Mouse (Mus musculus) heart, embryonic 13.5 days (tissue): ENCODE measurements around the gene Cfap97. TPM values are rescaled to one million over a fixed set of nuclear protein-coding genes. Genes with fewer than 3 reads are reported as not detected.
A peak's percentile ranks its signal among the peaks of the same experiment; 100 is the strongest.

Experiments used
- ATAC-seq: fragments of 200-750 bp; cut with Nextera tagmentation; 2 replicates; pipeline ENCODE4 v1.8.0; 2017; ENCODE audit warnings: moderate TSS enrichment; ENCODE audit not compliant: insufficient number of reproducible peaks, low FRiP score, low TSS enrichment; ENCODE audit errors: extremely low read depth
- H3K27ac ChIP-seq: fragments of 300-500 bp; sonication (generic); replicated peaks from 2 replicates; pipeline ENCODE4 v1.5.1; 2015; ENCODE audit warnings: moderate library complexity, mild to moderate bottlenecking, inconsistent platforms
- H3K27me3 ChIP-seq: fragments of 300-500 bp; sonication (generic); replicated peaks from 2 replicates; pipeline ENCODE4 v1.6.1; 2015; ENCODE audit warnings: mild to moderate bottlenecking, inconsistent platforms
- H3K36me3 ChIP-seq: fragments of 300-500 bp; sonication (generic); 2 replicates; pipeline ENCODE4 v1.6.1; 2015; ENCODE audit warnings: mild to moderate bottlenecking, inconsistent platforms
- H3K4me1 ChIP-seq: fragments of 300-500 bp; sonication (generic); 2 replicates; pipeline ENCODE4 v1.6.1; 2015; ENCODE audit warnings: inconsistent platforms
- H3K4me2 ChIP-seq: fragments of 300-500 bp; sonication (generic); 2 replicates; pipeline ENCODE4 v1.6.1; 2015; ENCODE audit warnings: inconsistent platforms, mild to moderate bottlenecking, moderate library complexity
- H3K4me3 ChIP-seq: fragments of 300-500 bp; sonication (generic); 2 replicates; pipeline ENCODE4 v1.5.1; 2015; ENCODE audit warnings: moderate library complexity, mild to moderate bottlenecking, inconsistent platforms
- H3K9ac ChIP-seq: fragments of 300-500 bp; sonication (generic); 2 replicates; pipeline ENCODE4 v1.6.1; 2015; ENCODE audit warnings: inconsistent platforms, mild to moderate bottlenecking, moderate library complexity
- H3K9me3 ChIP-seq: fragments of 300-500 bp; sonication (generic); 2 replicates; pipeline ENCODE4 v1.6.1; 2016; ENCODE audit warnings: inconsistent platforms
- WGBS: fragments of 180-500 bp; shearing (Covaris S2); methylation state at CpG from one replicate; pipeline ENCODE4 v1.1.7; 2015; ENCODE audit warnings: mixed read lengths; 5-methylcytosine and 5-hydroxymethylcytosine counted together
- polyA plus RNA-seq: library from polyadenylated mRNA; unstranded; fragments of >200 nt; fragmentation: Nextera tagmentation; extraction: Ambion mirVana; gene quantifications from 2 replicates; pipeline ENCODE4 v1.2.1, GENCODE M21; 2015

Cfap97 gene
- polyA plus RNA-seq, 1 experiment from 2014 or later, result 17.9 TPM

DNA sequence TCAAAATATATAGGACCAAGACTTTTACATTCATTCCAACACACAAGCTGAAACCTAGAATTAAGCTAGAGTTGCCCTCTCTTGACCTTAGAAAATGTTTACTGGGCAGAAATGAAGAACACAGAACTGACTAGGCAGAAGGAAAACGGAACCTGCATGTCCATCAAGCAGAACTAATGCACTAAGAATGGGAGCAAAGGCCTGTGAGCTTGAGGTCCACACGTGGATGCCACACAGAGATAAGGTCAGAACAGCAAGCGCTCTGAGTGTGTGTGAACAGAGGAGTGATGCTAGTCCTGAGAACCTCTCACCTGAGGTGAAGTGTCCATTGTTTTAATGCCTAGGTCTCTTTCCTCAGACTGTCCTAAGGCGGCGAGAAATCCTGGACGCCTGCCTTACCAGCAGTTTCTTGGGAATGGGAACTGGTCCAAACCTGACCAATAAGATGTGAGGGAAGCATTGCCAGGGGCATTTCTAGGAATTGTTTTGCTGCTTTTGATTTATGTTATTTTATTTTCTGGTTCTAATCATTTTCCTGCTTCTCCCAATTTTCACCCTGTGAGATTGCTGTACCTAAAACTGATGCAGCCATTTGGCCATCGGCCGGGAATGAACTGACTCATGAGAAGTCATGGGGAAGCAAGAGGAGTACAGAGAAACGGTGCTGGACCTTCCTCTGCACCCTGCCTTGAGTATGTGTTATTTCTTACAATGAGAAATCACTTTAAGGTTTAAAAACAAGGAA is 11.0 kb upstream of the Cfap97 start:
- no peak overlapping the region for H3K4me3 ChIP-seq
- H3K9me3 ChIP-seq, result no peaks in the 10 kb centered on the region
- H3K4me2 ChIP-seq, result no peak overlapping the region
- no peak for ATAC-seq
- no peak overlapping the region for H3K9ac ChIP-seq
- H3K27me3 ChIP-seq, result no peaks in the 10 kb centered on the region
- H3K36me3 ChIP-seq, result no peaks in the 10 kb centered on the region
- WGBS, result 79% methylated on average over 9 of the region's 9 CpGs
- no peak overlapping the region for H3K27ac ChIP-seq
- peaks cover 30% of the 10 kb centered on the region for H3K4me1 ChIP-seq

GRCm38 (mm10) chr8:46141688-46142087 is 9.9 kb upstream of the Cfap97 start:
- H3K27me3 ChIP-seq, result no peaks in the 10 kb centered on the region
- no peak overlapping the region for H3K4me3 ChIP-seq
- H3K36me3 ChIP-seq, result no peaks in the 10 kb centered on the region
- 76% methylated on average over 3 of the region's 3 CpGs for WGBS
- H3K9me3 ChIP-seq, result no peaks in the 10 kb centered on the region
- peaks cover 37% of the 10 kb centered on the region for H3K4me1 ChIP-seq
- H3K4me2 ChIP-seq, result no peak overlapping the region
- no peak overlapping the region for H3K27ac ChIP-seq
- no peak overlapping the region for H3K9ac ChIP-seq
- ATAC-seq, result no peak

- ATAC-seq, result no peak
Measured at GRCm38 (mm10) chr8:46142498-46143081, 9.0 kb upstream of the Cfap97 start.

DNA sequence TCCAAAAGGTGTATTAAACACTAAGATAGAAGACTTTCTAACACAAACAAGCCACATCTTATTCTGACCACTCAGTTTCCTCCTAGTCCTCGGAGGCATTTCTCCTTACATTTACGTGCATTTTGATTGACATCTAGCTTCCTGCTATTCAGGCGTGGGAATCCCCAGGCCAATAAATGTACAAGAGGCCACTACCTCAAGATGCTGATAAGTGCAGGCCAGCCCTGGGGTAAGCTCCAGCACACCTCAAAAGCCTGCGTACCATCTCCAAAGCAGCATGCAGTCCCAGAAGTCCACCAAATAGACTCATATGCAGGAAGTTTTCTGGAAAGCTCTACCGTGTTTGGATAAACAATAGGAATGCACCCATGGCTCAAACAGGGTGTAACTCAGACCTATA is 8.1 kb upstream of the Cfap97 start:
- H3K36me3 ChIP-seq, result no peaks in the 10 kb centered on the region
- H3K4me2 ChIP-seq, result no peak overlapping the region
- H3K4me1 ChIP-seq, result peaks cover 41% of the 10 kb centered on the region
- no peak overlapping the region for H3K27ac ChIP-seq
- no peaks in the 10 kb centered on the region for H3K9me3 ChIP-seq
- H3K27me3 ChIP-seq, result no peaks in the 10 kb centered on the region
- no peak for ATAC-seq
- H3K9ac ChIP-seq, result no peak overlapping the region
- H3K4me3 ChIP-seq, result no peak overlapping the region
- WGBS, result 50% methylated on average over 5 of the region's 5 CpGs

More at GRCm38 (mm10) chr8:46142498-46143081, 9.0 kb upstream of the Cfap97 start:
- Histone ChIP-seq H3K27me3 (no peaks in the 10 kb centered on the region), H3K27ac (no peak overlapping the region), H3K9me3 (no peaks in the 10 kb centered on the region), H3K9ac (no peak overlapping the region), H3K4me1 (peaks cover 44% of the 10 kb centered on the region), H3K36me3 (no peaks in the 10 kb centered on the region), H3K4me3 (no peak overlapping the region), H3K4me2 (no peak overlapping the region)
- 85% methylated on average over 4 of the region's 4 CpGs for WGBS

GRCm38 (mm10) chr8:46143924-46144323 is 7.6 kb upstream of the Cfap97 start:
- ATAC-seq, result no peak
- Histone ChIP-seq H3K27ac (no peak overlapping the region), H3K4me3 (no peak overlapping the region), H3K27me3 (no peaks in the 10 kb centered on the region), H3K4me1 (peaks cover 42% of the 10 kb centered on the region), H3K9me3 (no peaks in the 10 kb centered on the region), H3K4me2 (no peak overlapping the region), H3K9ac (no peak overlapping the region), H3K36me3 (no peaks in the 10 kb centered on the region)
- WGBS, result 40% methylated on average over 1 of the region's 1 CpGs

DNA sequence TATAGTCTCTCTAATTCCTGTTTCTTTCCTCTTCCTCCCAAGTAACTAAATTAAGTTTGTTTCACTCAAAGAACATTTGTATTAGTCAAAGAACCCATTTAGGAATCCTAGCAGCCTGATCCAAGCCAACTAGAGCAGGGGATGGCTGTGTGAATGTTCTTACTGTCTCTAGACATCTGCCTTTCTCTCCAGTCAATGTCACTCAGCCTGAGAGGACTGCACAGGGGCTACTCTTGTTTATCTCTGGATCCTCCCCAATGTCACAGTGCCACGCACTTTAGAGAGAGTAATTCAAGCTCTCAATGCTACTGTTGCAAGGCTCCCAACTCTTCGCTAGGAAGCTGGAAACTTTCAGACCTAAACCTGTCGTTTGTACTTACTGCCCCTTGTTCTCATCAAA is 5.4 kb upstream of the Cfap97 start:
- ATAC-seq, result no peak
- no peaks in the 10 kb centered on the region for H3K36me3 ChIP-seq
- no peak overlapping the region for H3K4me3 ChIP-seq
- no peaks in the 10 kb centered on the region for H3K27me3 ChIP-seq
- 25% methylated on average over 3 of the region's 3 CpGs for WGBS
- H3K4me1 ChIP-seq, result peaks cover 52% of the 10 kb centered on the region
- peak overlapping the region; percentile 56; the same call in 1 of the 2 replicates for H3K9ac ChIP-seq
- H3K9me3 ChIP-seq, result no peaks in the 10 kb centered on the region
- peak overlapping the region; percentile 35 for H3K4me2 ChIP-seq
- no peak overlapping the region for H3K27ac ChIP-seq

- Histone ChIP-seq H3K9me3 (no peaks in the 10 kb centered on the region), H3K36me3 (no peaks in the 10 kb centered on the region), H3K4me3 (no peak overlapping the region), H3K4me1 (peaks cover 39% of the 10 kb centered on the region), H3K27ac (no peak overlapping the region), H3K9ac (no peak overlapping the region), H3K4me2 (no peak overlapping the region), H3K27me3 (peaks cover 10% of the 10 kb centered on the region)
- no peak for ATAC-seq
- 72% methylated on average over 6 of the region's 6 CpGs for WGBS
Measured at GRCm38 (mm10) chr8:46149306-46149705, 2.3 kb upstream of the Cfap97 start.

DNA sequence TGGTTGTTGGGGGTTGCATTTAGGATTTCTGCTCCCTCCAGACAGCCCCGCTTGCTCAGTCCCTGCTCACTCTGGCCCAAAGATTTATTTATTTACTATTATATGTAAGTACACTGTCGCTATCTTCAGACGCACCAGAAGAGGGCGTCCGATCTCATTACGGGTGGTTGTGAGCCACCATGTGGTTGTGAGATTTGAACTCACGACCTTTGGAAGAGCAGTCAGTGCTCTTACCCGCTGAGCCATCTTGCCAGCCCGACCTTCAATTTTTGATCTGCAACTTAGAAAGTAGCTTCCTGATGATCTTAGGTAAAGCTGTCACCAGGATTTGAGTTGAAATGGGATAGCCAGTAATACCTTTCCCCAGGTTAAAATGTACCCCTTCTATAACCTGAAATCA is 1.8 kb upstream of the Cfap97 start:
- Histone ChIP-seq H3K4me1 (peaks cover 39% of the 10 kb centered on the region), H3K9me3 (no peaks in the 10 kb centered on the region), H3K27me3 (peaks cover 15% of the 10 kb centered on the region), H3K4me3 (no peak overlapping the region), H3K4me2 (no peak overlapping the region), H3K9ac (no peak overlapping the region), H3K36me3 (no peaks in the 10 kb centered on the region), H3K27ac (no peak overlapping the region)
- ATAC-seq, result no peak
- WGBS, result 80% methylated on average over 9 of the region's 9 CpGs

DNA sequence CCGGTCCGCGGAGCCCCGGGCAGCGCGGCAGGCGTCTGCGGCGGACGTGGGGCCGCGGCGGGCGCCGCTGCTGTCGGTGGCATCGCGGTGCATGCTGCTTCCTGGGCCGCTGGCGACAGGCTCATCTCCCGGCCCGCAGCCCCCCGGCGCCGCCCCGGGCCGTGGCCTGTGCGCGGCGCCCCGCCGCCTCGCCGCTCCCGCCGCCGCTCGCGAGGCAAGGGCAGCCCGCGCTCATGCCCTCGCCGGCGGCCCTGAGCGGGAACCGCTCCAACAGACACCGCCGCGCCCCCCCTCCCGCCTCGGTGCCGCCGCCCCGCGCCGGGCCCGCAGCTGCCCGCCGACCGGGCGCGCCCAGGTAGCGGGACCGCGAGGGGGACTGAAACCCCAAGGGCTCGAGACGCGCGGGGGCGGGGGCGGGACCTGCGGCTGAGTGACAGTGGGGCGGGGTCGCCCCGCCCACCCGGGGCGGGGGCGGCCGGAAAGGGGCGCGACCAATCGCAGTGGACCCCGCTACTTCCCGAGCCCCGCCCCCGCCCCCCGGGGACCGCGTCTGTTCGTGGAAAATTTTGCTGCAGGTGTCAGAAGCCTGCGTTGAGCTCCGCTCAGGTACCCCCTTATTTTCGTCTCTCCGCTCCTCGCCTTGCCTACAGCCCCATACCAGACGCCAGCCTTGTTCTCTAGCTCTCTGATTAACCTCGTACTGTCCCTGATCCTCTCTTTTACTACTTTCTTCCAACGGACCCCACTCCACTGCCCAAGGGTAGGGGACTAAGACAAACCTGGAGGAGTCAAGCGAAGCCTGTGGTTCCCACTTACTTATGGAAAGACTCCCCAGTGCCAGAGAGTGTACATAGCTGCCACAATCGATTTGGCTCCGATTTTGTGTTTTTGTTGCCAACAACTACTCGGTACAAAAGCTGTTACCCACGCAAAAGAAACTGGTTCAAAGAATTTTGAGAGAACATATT is 777 bp downstream of the Cfap97 start, which contains the start of gene Snx25:
TSS of gene Snx25 (minus strand) at position 96 of the 968 bp plus-strand sequence.
- Histone ChIP-seq H3K9me3 (no peaks in the 10 kb centered on the region), H3K9ac (peak within 1 kb of the TSS; percentile 96), H3K36me3 (no peaks in the 10 kb centered on the region), H3K4me1 (peaks cover 27% of the 10 kb centered on the region), H3K27ac (peak within 1 kb of the TSS; percentile 68), H3K27me3 (peaks cover 17% of the 10 kb centered on the region), H3K4me2 (peak within 1 kb of the TSS; percentile 77), H3K4me3 (peak within 1 kb of the TSS; percentile 91)
- ATAC-seq, result peak; percentile 81
- WGBS, result 3% methylated on average over 66 of the region's 103 CpGs

GRCm38 (mm10) chr8:46153042-46153441 is 1.5 kb downstream of the Cfap97 start:
- no peak for ATAC-seq
- Histone ChIP-seq H3K27ac (no peak overlapping the region), H3K4me1 (peaks cover 21% of the 10 kb centered on the region), H3K4me3 (peak overlapping the region; percentile 91), H3K27me3 (peaks cover 17% of the 10 kb centered on the region), H3K4me2 (peak overlapping the region; percentile 77), H3K9ac (peak overlapping the region; percentile 96), H3K36me3 (no peaks in the 10 kb centered on the region), H3K9me3 (no peaks in the 10 kb centered on the region)
- 27% methylated on average over 2 of the region's 2 CpGs for WGBS
